In the genomic region with DNA sequence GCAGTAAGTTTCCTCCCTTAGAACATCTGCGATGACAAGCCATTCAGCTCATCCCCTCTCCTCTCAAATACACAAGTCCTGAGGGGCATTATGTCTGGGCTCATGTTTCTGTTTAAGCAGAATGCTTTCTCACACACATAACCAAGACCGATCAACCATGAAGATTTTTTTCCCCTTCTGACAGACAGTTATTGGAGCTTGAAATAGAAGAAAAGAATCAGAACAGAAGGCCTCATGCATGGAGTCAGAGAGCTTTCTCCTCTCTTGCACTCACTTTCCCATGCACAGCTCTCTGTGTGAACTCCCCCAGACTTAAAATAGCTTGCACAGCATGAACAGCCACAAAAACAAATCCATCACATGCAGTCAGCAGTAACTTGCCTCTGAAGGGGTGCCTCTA, we compare ENCODE assay signal across 14 mouse cellular contexts.
A peak's percentile ranks its signal among the peaks of the same experiment; 100 is the strongest.
DNase-seq lines count a peak whose midpoint lies in the region; ATAC-seq and TF ChIP-seq lines count a peak whose summit lies in the region.
"Had no signal": no experiment of that assay in that cellular context is flagged by ENCODE, and none has a peak within 500 bp of the region (broad histone marks: within the 10 kb centered on the region; RNA-seq: fewer than 3 reads in every experiment).

No protein-coding gene starts in this region.

- no peak overlapping the region for H3K4me3 ChIP-seq in hindbrain, embryonic 11.5 days (ENCODE audit: low read depth, low read length)
- H3K4me3 ChIP-seq in midbrain, embryonic 14.5 days (replicated peaks; ENCODE audit: low read depth, low read length), result no peak overlapping the region
- no peak overlapping the region for H3K4me3 ChIP-seq in liver, embryonic 12.5 days
- H3K4me3 ChIP-seq in liver, postnatal 0 days (ENCODE audit: low read depth, low read length), result no peak overlapping the region
- H3K4me3 ChIP-seq: myocyte had no signal

- H3K27me3 ChIP-seq in hindbrain, embryonic 11.5 days (ENCODE audit: control insufficient read depth, insufficient read depth, low read length), result no peaks in the 10 kb centered on the region
- H3K27me3 ChIP-seq in midbrain, embryonic 14.5 days (ENCODE audit: control insufficient read depth, insufficient read depth, low read length), result no peaks in the 10 kb centered on the region
- no peaks in the 10 kb centered on the region for H3K27me3 ChIP-seq in liver, embryonic 12.5 days (replicated peaks)
- H3K27me3 ChIP-seq in liver, postnatal 0 days (ENCODE audit: insufficient read depth, low read length), result no peaks in the 10 kb centered on the region

- H3K27ac ChIP-seq in hindbrain, embryonic 11.5 days (ENCODE audit: low read depth, low read length), result peak overlapping the region; percentile 65
- H3K27ac ChIP-seq in midbrain, embryonic 14.5 days (replicated peaks; ENCODE audit: low read depth, low read length), result peak overlapping the region; percentile 61
- H3K27ac ChIP-seq in liver, embryonic 12.5 days, result no peak overlapping the region
- H3K27ac ChIP-seq in liver, postnatal 0 days (ENCODE audit: low read depth), result no peak overlapping the region

- no peak overlapping the region for H3K4me2 ChIP-seq in hindbrain, embryonic 11.5 days (replicated peaks; ENCODE audit: low read depth, low read length)
- no peak overlapping the region for H3K4me2 ChIP-seq in midbrain, embryonic 14.5 days (ENCODE audit: low read length)
- no peak overlapping the region for H3K4me2 ChIP-seq in liver, embryonic 12.5 days
- H3K4me2 ChIP-seq in liver, postnatal 0 days (ENCODE audit: low read depth, low read length), result no peak overlapping the region

- TF ChIP-seq CTCF in brain, embryonic 14.5 days (IDR thresholded peaks at IDR 0.05; ENCODE audit: borderline replicate concordance, extremely low read depth, insufficient read depth, insufficient read length), result no peak
- TF ChIP-seq CTCF in liver, postnatal 0 days (IDR thresholded peaks at IDR 0.05; ENCODE audit: low read depth), result no peak

- ATAC-seq in hindbrain, embryonic 11.5 days (ENCODE audit: low FRiP score), result peak; percentile 86
- ATAC-seq in midbrain, embryonic 14.5 days (ENCODE audit: low FRiP score, low TSS enrichment), result peak; percentile 50; the same call in 1 of the 2 replicates
- no peak for ATAC-seq in liver, embryonic 12.5 days
- no peak for ATAC-seq in liver, postnatal 0 days

- peaks cover 2% of the 10 kb centered on the region; the same call in 1 of the 2 replicates for H3K36me3 ChIP-seq in hindbrain, embryonic 11.5 days (ENCODE audit: control insufficient read depth, insufficient read depth, low read length)
- 0 out of 2 replicates have a peak, but pooled peaks cover 3% of the 10 kb centered on the region for H3K36me3 ChIP-seq in midbrain, embryonic 14.5 days (ENCODE audit: control insufficient read depth, insufficient read depth, low read length)
- H3K36me3 ChIP-seq in liver, embryonic 12.5 days, result no peaks in the 10 kb centered on the region
- H3K36me3 ChIP-seq in liver, postnatal 0 days (replicated peaks; ENCODE audit: insufficient read depth, low read length), result no peaks in the 10 kb centered on the region

- H3K4me1 ChIP-seq in hindbrain, embryonic 11.5 days (replicated peaks; ENCODE audit: control insufficient read depth, insufficient read depth, low read length), result no peaks in the 10 kb centered on the region
- H3K4me1 ChIP-seq in midbrain, embryonic 14.5 days (ENCODE audit: control insufficient read depth, insufficient read depth, low read length), result 0 out of 2 replicates have a peak, but pooled peaks cover 9% of the 10 kb centered on the region
- no peaks in the 10 kb centered on the region for H3K4me1 ChIP-seq in liver, embryonic 12.5 days
- H3K4me1 ChIP-seq in liver, postnatal 0 days (ENCODE audit: insufficient read depth), result no peaks in the 10 kb centered on the region

- no peak for TF ChIP-seq EP300 in liver, postnatal 0 days (IDR thresholded peaks at IDR 0.05; ENCODE audit: low read depth)

- H3K9ac ChIP-seq in hindbrain, embryonic 11.5 days (ENCODE audit: low read depth, low read length), result no peak overlapping the region
- no peak overlapping the region for H3K9ac ChIP-seq in midbrain, embryonic 14.5 days (replicated peaks; ENCODE audit: low read length)
- no peak overlapping the region for H3K9ac ChIP-seq in liver, embryonic 12.5 days
- no peak overlapping the region for H3K9ac ChIP-seq in liver, postnatal 0 days (replicated peaks)

- DNase-seq in brain, embryonic 14.5 days (ENCODE audit: low read depth), result peak; percentile 73
- peak; percentile 12 for DNase-seq in embryo, embryonic 9.5 days (ENCODE audit: extremely low spot score)
- DNase-seq in hindbrain, embryonic 11.5 days (ENCODE audit: low spot score), result peak; percentile 17
- peak; percentile 21 for DNase-seq in midbrain, embryonic 14.5 days
- DNase-seq in layer of hippocampus, postnatal 10 days (ENCODE audit: low spot score in 2 of 2), result no peak
- no peak for DNase-seq in liver, postnatal 0 days
- DNase-seq in urinary bladder, adult 18-20 months (ENCODE audit: low spot score in 2 of 2), result no peak
- DNase-seq: cerebellum, adult 8-10 months; heart, postnatal 10 days; kidney, adult 2 months; layer of hippocampus, postnatal 36 days; thymus, adult 18-20 months had no signal

- H3K9me3 ChIP-seq in hindbrain, embryonic 11.5 days (ENCODE audit: control insufficient read depth, low read length), result no peaks in the 10 kb centered on the region
- no peaks in the 10 kb centered on the region for H3K9me3 ChIP-seq in midbrain, embryonic 14.5 days (ENCODE audit: control insufficient read depth, low read length)
- no peaks in the 10 kb centered on the region for H3K9me3 ChIP-seq in liver, embryonic 12.5 days (replicated peaks)
- no peaks in the 10 kb centered on the region for H3K9me3 ChIP-seq in liver, postnatal 0 days (ENCODE audit: low read length)

- 10% methylated on average over 2 of the region's 2 CpGs for WGBS in hindbrain, embryonic 11.5 days
- 36% methylated on average over 2 of the region's 2 CpGs for WGBS in midbrain, embryonic 14.5 days
- 78% methylated on average over 2 of the region's 2 CpGs for WGBS in liver, embryonic 12.5 days (ENCODE audit: insufficient replicate concordance)
- 83% methylated on average over 2 of the region's 2 CpGs for WGBS in liver, postnatal 0 days (ENCODE audit: insufficient replicate concordance)

- TF ChIP-seq POLR2A in brain, embryonic 14.5 days (IDR thresholded peaks at IDR 0.05; ENCODE audit: borderline replicate concordance, extremely low read depth, insufficient read depth, insufficient read length, poor library complexity, severe bottlenecking), result no peak

Comparison
In these comparisons a context has a peak if more than half of its experiments do, and no peak if none do; other contexts are left out.
1. DNase-seq: peak in brain, embryonic 14.5 days (single experiment), embryo, embryonic 9.5 days (single experiment), hindbrain, embryonic 11.5 days (single experiment) and midbrain, embryonic 14.5 days (single experiment); none in layer of hippocampus, postnatal 10 days (0 of 2), liver, postnatal 0 days (single experiment) and urinary bladder, adult 18-20 months (0 of 2).
2. ATAC-seq: peak in hindbrain, embryonic 11.5 days (single experiment) and midbrain, embryonic 14.5 days (single experiment); none in liver, embryonic 12.5 days (single experiment) and liver, postnatal 0 days (single experiment).
3. H3K27ac ChIP-seq: peak in hindbrain, embryonic 11.5 days (single experiment) and midbrain, embryonic 14.5 days (single experiment); none in liver, embryonic 12.5 days (single experiment) and liver, postnatal 0 days (single experiment).